Mouse (Mus musculus) forebrain, embryonic 12.5 days (tissue): ENCODE data around the gene Hoxa7. TPM values are rescaled to one million over a fixed set of nuclear protein-coding genes. Genes with fewer than 3 reads are reported as not detected.

ENCODE experiments used
- ATAC-seq: fragments of 200-750 bp; cut with Nextera tagmentation; 2 replicates; pipeline ENCODE4 v1.8.0; 2017; ENCODE audit warnings: moderate TSS enrichment; ENCODE audit not compliant: low FRiP score
- H3K27ac ChIP-seq: fragments of 300-500 bp; sonication (generic); 2 replicates; pipeline ENCODE4 v1.5.1; 2016; ENCODE audit warnings: mild to moderate bottlenecking
- H3K27me3 ChIP-seq: fragments of 300-500 bp; sonication (generic); 2 replicates; pipeline ENCODE4 v1.6.1; 2016; ENCODE audit warnings: mild to moderate bottlenecking
- H3K36me3 ChIP-seq: fragments of 300-500 bp; sonication (generic); replicated peaks from 2 replicates; pipeline ENCODE4 v1.6.1; 2016; ENCODE audit warnings: mild to moderate bottlenecking
- H3K4me1 ChIP-seq: fragments of 300-500 bp; sonication (generic); 2 replicates; pipeline ENCODE4 v1.6.1; 2016
- H3K4me2 ChIP-seq: fragments of 300-500 bp; sonication (generic); 2 replicates; pipeline ENCODE4 v1.6.1; 2016; ENCODE audit warnings: mild to moderate bottlenecking, moderate library complexity
- H3K4me3 ChIP-seq: fragments of 300-500 bp; sonication (generic); replicated peaks from 2 replicates; pipeline ENCODE4 v1.5.1; 2016; ENCODE audit warnings: mild to moderate bottlenecking
- H3K9ac ChIP-seq: fragments of 300-500 bp; sonication (generic); 2 replicates; pipeline ENCODE4 v1.6.1; 2016; ENCODE audit warnings: mild to moderate bottlenecking
- H3K9me3 ChIP-seq: fragments of 300-500 bp; sonication (generic); 2 replicates; pipeline ENCODE4 v1.6.1; 2016
- whole genome bisulfite sequencing: fragments of 180-500 bp; shearing (Covaris S2); methylation state at CpG from one replicate; pipeline ENCODE4 v1.1.7; 2016; 5-methylcytosine and 5-hydroxymethylcytosine counted together
- polyA plus RNA-seq: library from polyadenylated mRNA; unstranded; fragments of >200 nt; fragmentation: Nextera tagmentation; extraction: Ambion mirVana; gene quantifications from 2 replicates; pipeline ENCODE4 v1.2.1, GENCODE M21; 2016

Gene Hoxa7
- polyA plus RNA-seq, 1 experiment from 2014 or later, result not detected

GRCm38 (mm10) chr6:52217459-52217768 is 4.2 kb downstream of the Hoxa7 start:
- Histone ChIP-seq H3K9me3 (no peaks in the 10 kb centered on the region), H3K4me3 (peak overlapping the region; percentile 33), H3K9ac (no peak overlapping the region), H3K27ac (no peak overlapping the region), H3K4me1 (peaks cover 16% of the 10 kb centered on the region), H3K27me3 (peaks cover 100% of the 10 kb centered on the region), H3K36me3 (no peaks in the 10 kb centered on the region), H3K4me2 (peak overlapping the region; percentile 45)
- WGBS, result under 1% methylated on average over 25 of the region's 25 CpGs
- no peak for ATAC-seq

- WGBS, result 2% methylated on average over 60 of the region's 60 CpGs
- peak overlapping the region; percentile 45 for H3K4me2 ChIP-seq
- no peak for ATAC-seq
- no peaks in the 10 kb centered on the region for H3K36me3 ChIP-seq
- H3K27me3 ChIP-seq, result peaks cover 100% of the 10 kb centered on the region
- H3K4me1 ChIP-seq, result peaks cover 16% of the 10 kb centered on the region
- no peak overlapping the region for H3K9ac ChIP-seq
- peak overlapping the region; percentile 33 for H3K4me3 ChIP-seq
- H3K27ac ChIP-seq, result no peak overlapping the region
- H3K9me3 ChIP-seq, result no peaks in the 10 kb centered on the region
Measured at GRCm38 (mm10) chr6:52216691-52217458, 4.8 kb downstream of the Hoxa7 start.

GRCm38 (mm10) chr6:52215771-52216535 is 5.7 kb downstream of the Hoxa7 start:
- ATAC-seq, result no peak
- under 1% methylated on average over 30 of the region's 30 CpGs for WGBS
- H3K4me2 ChIP-seq, result no peak overlapping the region

GRCm38 (mm10) chr6:52215070-52215469 is 6.6 kb downstream of the Hoxa7 start:
- H3K4me3 ChIP-seq, result no peak overlapping the region
- 12% methylated on average over 3 of the region's 3 CpGs for WGBS
- H3K27ac ChIP-seq, result no peak overlapping the region
- peaks cover 99% of the 10 kb centered on the region for H3K27me3 ChIP-seq
- no peaks in the 10 kb centered on the region for H3K36me3 ChIP-seq
- H3K9ac ChIP-seq, result no peak overlapping the region
- no peak for ATAC-seq
- H3K9me3 ChIP-seq, result no peaks in the 10 kb centered on the region
- H3K4me1 ChIP-seq, result peaks cover 13% of the 10 kb centered on the region
- no peak overlapping the region for H3K4me2 ChIP-seq

More at GRCm38 (mm10) chr6:52215771-52216535, 5.7 kb downstream of the Hoxa7 start:
- H3K9ac ChIP-seq, result no peak overlapping the region
- H3K9me3 ChIP-seq, result no peaks in the 10 kb centered on the region
- H3K36me3 ChIP-seq, result no peaks in the 10 kb centered on the region
- H3K4me1 ChIP-seq, result peaks cover 13% of the 10 kb centered on the region
- peaks cover 100% of the 10 kb centered on the region for H3K27me3 ChIP-seq
- H3K4me3 ChIP-seq, result no peak overlapping the region
- H3K27ac ChIP-seq, result no peak overlapping the region

GRCm38 (mm10) chr6:52214271-52214670 is 7.4 kb downstream of the Hoxa7 start:
- no peak overlapping the region for H3K27ac ChIP-seq
- WGBS, result 9% methylated on average over 5 of the region's 5 CpGs
- no peak for ATAC-seq

GRCm38 (mm10) chr6:52213119-52213986 is 8.3 kb downstream of the Hoxa7 start, which contains the start of the genes Hoxa3 and Gm28308:
Gene Hoxa3 (minus strand): TSS chr6:52213336.
Gene Gm28308 (minus strand): TSS chr6:52213339.
- Histone ChIP-seq H3K9ac (no peak within 1 kb of the TSS), H3K4me3 (no peak within 1 kb of the TSS), H3K9me3 (no peaks in the 10 kb centered on the region), H3K36me3 (no peaks in the 10 kb centered on the region), H3K27ac (no peak within 1 kb of the TSS), H3K4me2 (no peak within 1 kb of the TSS), H3K27me3 (peaks cover 99% of the 10 kb centered on the region), H3K4me1 (peaks cover 19% of the 10 kb centered on the region)
- no peak for ATAC-seq
- WGBS, result 2% methylated on average over 38 of the region's 38 CpGs

More at GRCm38 (mm10) chr6:52214271-52214670, 7.4 kb downstream of the Hoxa7 start:
- H3K4me1 ChIP-seq, result peaks cover 13% of the 10 kb centered on the region
- no peaks in the 10 kb centered on the region for H3K36me3 ChIP-seq
- no peaks in the 10 kb centered on the region for H3K9me3 ChIP-seq
- no peak overlapping the region for H3K4me2 ChIP-seq
- no peak overlapping the region for H3K4me3 ChIP-seq
- H3K27me3 ChIP-seq, result peaks cover 99% of the 10 kb centered on the region
- H3K9ac ChIP-seq, result no peak overlapping the region

GRCm38 (mm10) chr6:52212556-52213118 is 9.0 kb downstream of the Hoxa7 start:
- no peak for ATAC-seq
- Histone ChIP-seq H3K4me2 (no peak overlapping the region), H3K27ac (no peak overlapping the region), H3K36me3 (no peaks in the 10 kb centered on the region), H3K4me1 (peaks cover 20% of the 10 kb centered on the region), H3K27me3 (peaks cover 99% of the 10 kb centered on the region), H3K4me3 (no peak overlapping the region), H3K9me3 (no peaks in the 10 kb centered on the region), H3K9ac (no peak overlapping the region)
- 1% methylated on average over 22 of the region's 22 CpGs for WGBS

GRCm38 (mm10) chr6:52211961-52212360 is 9.7 kb downstream of the Hoxa7 start:
- H3K9me3 ChIP-seq, result no peaks in the 10 kb centered on the region
- H3K4me2 ChIP-seq, result no peak overlapping the region
- no peaks in the 10 kb centered on the region for H3K36me3 ChIP-seq
- H3K27me3 ChIP-seq, result peaks cover 99% of the 10 kb centered on the region
- H3K4me1 ChIP-seq, result peaks cover 13% of the 10 kb centered on the region
- no peak overlapping the region for H3K27ac ChIP-seq
- no peak for ATAC-seq
- H3K9ac ChIP-seq, result no peak overlapping the region
- H3K4me3 ChIP-seq, result no peak overlapping the region
- WGBS, result 5% methylated on average over 13 of the region's 13 CpGs

- no peak overlapping the region for H3K9ac ChIP-seq
- H3K4me1 ChIP-seq, result peaks cover 10% of the 10 kb centered on the region; the same call in 1 of the 2 replicates
- H3K27me3 ChIP-seq, result peaks cover 99% of the 10 kb centered on the region
- H3K27ac ChIP-seq, result no peak overlapping the region
- H3K4me3 ChIP-seq, result no peak overlapping the region
- no peaks in the 10 kb centered on the region for H3K36me3 ChIP-seq
- no peaks in the 10 kb centered on the region for H3K9me3 ChIP-seq
- under 1% methylated on average over 37 of the region's 37 CpGs for WGBS
- ATAC-seq, result peak; percentile 75
- H3K4me2 ChIP-seq, result no peak overlapping the region
Measured at GRCm38 (mm10) chr6:52211170-52211935, 10.3 kb downstream of the Hoxa7 start.

- H3K4me2 ChIP-seq, result no peak overlapping the region
Measured at GRCm38 (mm10) chr6:52209685-52210046, 12.0 kb downstream of the Hoxa7 start.

More at GRCm38 (mm10) chr6:52209685-52210046, 12.0 kb downstream of the Hoxa7 start:
- Histone ChIP-seq H3K9me3 (no peaks in the 10 kb centered on the region), H3K4me3 (no peak overlapping the region), H3K27me3 (peaks cover 99% of the 10 kb centered on the region), H3K36me3 (no peaks in the 10 kb centered on the region), H3K9ac (no peak overlapping the region), H3K27ac (no peak overlapping the region), H3K4me1 (peaks cover 10% of the 10 kb centered on the region; the same call in 1 of the 2 replicates)
- WGBS, result 7% methylated on average over 12 of the region's 12 CpGs
- no peak for ATAC-seq
